Mouse (Mus musculus) olfactory bulb, adult 2 months (tissue): ENCODE data around the gene Rnf130.

Source experiments
- CTCF ChIP-seq: fragments of 200-500 bp; IDR thresholded peaks from 2 replicates; pipeline ENCODE4 v1.5.1; 2012; ENCODE audit warnings: low read depth, mild to moderate bottlenecking, low read length, moderate library complexity; ENCODE audit not compliant: insufficient read depth
- POLR2A ChIP-seq: fragments of 200-500 bp; IDR thresholded peaks from 2 replicates; pipeline ENCODE4 v1.6.1; 2012; ENCODE audit warnings: mild to moderate bottlenecking, low read depth, low read length, moderate library complexity; ENCODE audit not compliant: insufficient read depth

GRCm38 (mm10) chr11:50138206-50138822, 113.2 kb downstream of the Rnf130 start:
- TF ChIP-seq CTCF (no peak), POLR2A (no peak)
